Mouse (Mus musculus): ENCODE results near the gene Trim2.

The Trim2 gene

DNA sequence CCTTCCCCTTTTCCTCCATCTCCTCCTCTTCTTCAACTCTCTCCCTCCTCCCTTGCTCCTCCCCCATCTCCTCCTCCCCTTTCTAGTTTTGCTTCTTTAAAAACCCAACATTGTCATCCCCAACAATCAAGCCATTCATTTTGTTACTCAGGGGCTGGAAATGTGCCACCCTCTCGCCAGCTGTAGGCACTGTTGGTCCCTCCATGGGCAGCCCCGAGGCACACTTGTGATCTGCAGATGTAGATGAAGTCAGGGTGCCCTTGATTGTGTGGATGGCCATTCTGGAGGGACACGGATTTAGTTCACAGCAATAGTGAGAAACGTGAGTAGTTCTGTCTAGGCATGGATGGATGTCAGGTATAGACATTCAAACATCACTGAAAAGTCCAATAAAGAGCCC, 17.7 kb downstream of the Trim2 start:
- no peak for DNase-seq (ENCODE audit: extremely low spot score, low read depth, low spot score)

DNA sequence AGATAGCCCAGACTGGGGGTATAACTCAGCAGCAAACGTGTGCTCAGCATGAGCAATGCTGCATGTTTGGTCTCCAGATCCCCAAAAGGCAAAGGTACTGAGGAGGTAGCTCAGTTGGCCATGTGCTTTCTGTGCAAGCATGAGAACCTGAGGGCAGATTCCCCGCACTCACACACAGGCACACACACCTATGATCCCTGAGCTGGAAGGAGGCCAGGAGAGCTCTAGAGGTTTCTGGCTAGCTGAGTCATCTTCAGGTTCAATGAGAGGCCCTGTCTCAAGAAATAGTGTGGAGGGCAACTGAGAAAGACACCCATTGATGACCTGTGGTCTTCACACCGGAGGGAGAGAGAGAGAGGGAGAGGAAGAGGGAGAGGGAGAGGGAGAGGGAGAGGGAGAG, 19.4 kb downstream of the Trim2 start:
- no peak for DNase-seq (ENCODE audit: extremely low spot score, low read depth, low spot score)

DNA sequence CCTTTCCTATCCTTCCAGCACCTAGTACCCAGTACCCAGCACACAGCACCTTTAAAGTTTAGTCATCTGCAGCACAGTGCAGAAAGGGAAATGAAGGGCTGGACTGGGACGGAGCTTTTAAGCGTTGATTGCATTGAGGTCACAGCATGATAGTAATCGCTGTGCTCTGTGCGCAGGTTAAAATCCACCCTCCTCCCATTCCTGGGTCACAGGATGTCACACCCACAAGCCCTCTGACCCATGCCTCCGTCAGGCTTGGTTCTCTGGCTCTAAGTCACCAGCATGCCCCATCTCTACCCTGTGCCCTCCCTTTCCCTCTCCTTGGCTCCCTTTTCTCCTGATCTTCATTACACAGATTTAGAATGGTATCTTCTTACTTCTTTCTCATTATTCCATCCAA, 20.4 kb downstream of the Trim2 start:
- no peak for DNase-seq (ENCODE audit: extremely low spot score, low read depth, low spot score)

DNA sequence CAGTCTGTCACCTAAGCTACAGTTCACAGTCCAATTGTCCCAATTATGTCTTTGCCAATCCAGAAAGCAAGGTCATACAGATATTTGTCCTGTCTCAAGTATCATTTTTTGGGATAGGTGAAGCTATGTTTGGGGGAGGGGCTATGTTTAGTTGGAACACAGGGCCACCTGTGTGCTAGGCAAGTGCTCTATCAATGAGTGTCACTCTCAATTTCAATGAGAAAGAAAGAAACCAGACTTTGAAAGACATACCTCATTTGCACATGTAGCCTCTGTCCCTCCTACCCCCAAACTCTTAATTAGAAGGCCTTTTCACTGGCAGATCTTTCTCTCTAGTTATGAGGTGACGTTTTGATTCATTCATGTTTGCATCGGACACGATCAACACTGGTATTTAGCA, 21.9 kb downstream of the Trim2 start:
- no peak for DNase-seq (ENCODE audit: extremely low spot score, low read depth, low spot score)

DNA sequence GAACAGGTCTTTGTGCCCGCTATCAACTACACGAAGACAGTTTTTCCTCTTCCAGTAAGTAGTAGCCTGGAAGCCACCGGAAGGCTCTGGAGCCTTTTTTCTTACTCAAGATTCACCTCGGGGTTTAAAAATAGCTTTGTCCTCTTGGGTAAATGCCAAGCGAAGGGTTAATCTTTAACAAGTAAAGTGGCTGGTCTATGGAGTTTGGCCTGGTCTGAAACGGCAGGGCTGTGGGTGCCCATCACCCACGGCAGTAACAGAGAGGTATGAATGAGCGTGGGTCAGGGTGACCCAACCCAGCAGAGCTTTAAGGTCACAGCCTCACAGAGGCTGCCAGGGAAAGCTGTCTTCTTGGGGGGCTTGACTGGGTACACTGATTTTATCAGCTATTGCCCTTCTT, 23.2 kb downstream of the Trim2 start:
- no peak for DNase-seq (ENCODE audit: extremely low spot score, low read depth, low spot score)

DNA sequence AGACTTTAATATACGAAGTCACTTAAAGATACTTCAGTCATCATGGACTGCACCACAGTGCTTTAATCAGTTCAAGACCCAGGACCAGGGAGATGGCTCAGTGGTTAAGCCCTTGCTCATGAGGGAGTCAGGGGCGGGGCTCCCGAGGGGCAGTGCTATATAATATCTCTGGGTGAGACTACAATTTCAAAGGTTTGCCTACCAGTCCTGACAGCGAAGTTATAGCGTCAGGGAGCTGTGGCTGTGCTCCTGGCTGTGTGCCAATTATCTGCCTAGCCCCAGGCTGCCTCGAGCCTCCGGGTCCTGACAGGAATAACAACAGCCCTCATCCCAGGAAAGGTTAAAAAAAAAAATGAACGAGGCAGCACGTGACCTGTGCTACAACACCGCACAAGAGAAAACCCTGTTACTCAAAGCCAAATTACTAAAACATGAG, 24.7 kb downstream of the Trim2 start:
- DNase-seq (ENCODE audit: extremely low spot score, low read depth, low spot score): no peak

DNA sequence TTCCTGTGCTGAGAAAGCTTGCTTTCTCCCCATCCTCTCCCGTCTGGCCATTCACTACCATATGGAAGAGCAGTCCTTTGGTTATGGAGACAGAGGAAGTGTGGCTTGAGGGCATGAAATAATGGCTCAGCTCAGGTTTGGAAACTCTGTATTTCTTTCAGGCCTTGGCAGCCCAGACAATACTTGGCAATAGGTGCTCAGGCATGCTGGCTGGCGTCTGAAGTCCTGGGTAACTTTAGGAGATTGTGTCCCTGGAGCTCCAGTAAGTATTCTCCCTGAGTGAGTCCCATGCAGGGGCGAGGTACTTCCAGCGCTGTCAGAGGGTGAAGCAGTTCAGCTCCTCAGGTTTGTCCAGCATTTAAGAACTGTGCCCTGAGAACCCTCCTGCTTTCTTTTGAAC, 27.9 kb downstream of the Trim2 start:
- DNase-seq (ENCODE audit: extremely low spot score, low read depth, low spot score): no peak

DNA sequence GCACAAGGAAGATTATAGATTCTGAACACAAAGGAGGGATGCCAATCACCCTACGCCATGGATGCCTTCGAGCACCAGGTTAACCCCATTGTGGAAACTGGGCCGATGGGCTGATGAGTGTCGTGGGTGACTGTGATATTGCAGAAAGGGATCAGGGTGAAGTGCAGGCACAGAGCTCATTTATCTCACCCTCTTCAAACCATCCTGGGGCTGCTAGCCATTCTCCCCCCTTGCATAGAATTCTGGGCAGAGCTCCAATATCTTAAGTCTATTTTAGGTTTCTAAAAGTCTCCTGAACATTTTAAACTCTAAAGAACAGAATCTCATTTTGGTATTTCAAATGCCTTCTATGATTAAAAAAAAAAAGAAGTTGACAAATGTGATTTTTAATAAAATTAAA, 31.6 kb downstream of the Trim2 start:
- DNase-seq (ENCODE audit: extremely low spot score, low read depth, low spot score): no peak

DNA sequence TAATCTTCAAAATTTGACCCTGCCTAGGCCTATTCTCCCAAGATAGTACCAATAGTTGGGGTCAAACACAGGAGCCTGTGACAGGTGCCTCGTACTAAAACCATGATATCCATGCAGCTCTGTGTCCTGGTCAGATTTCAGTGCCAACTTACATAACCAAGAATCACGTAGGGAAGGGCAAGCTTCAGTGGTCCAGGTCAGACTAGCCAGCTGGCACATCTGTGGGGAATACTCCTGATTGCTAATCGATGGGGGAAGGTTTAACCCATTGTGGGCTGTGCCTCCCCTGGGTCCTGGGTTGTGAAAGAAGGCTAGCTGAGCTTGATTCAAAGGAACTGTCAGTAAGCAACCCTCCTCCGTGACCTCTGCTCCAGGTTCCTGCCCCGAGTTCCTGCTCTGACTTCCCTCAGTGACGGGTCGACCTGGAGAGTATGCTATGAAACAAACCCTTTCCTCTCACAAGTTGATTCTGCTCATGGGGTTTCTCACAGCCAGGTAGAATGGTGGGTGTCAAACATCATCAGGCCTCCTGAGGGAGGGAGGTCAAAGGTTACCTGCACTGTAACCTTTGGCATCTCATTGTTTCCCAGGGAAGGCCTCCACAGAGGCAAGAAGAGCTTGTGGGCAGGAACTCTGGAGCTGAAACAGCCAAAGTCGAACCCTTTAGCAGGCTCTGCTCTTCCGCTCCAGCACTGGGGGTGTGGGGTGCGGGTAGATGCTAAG, 34.2 kb downstream of the Trim2 start:
- DNase-seq (ENCODE audit: extremely low spot score, low read depth, low spot score): no peak

DNA sequence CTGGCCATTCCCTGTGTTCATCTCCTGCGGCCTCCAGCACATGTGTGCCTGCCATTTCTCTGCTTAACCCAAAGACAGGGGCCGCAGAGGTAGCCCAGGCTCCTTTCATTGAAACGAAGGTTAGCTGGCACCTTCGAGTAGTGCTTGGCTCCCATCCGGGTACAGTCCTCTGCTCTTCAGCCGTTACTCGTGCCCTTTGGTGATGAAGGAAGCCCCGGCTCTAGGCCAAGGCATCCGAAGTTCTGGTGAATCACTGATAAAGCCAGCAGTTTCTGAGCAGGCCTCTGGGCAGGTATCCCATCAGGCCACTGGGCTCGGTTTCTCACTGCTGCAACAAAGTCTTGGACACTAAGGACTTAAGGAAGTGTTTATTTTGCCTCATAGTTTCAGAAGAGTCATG, 34.9 kb downstream of the Trim2 start:
- no peak for DNase-seq (ENCODE audit: extremely low spot score, low read depth, low spot score)

DNA sequence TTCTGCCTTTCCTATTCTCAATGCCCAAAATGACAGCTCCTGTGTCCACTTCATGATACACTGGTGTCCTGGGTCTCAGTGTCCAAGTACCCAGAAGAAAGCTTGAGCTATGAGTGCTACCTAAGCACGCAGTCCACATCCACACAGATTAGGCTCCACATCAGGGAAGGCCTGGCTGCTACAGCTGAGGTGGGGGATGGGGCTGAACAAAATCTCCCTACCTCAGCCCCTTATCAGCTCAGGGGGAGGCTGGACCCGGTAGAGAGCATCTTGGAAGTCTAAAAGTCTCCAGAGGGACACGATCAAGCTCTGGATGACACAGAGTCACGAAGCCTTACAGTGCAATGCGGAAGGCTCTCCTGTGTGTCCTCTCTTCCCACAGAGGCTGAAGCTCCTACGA, 35.6 kb downstream of the Trim2 start:
- DNase-seq (ENCODE audit: extremely low spot score, low read depth, low spot score): no peak

DNA sequence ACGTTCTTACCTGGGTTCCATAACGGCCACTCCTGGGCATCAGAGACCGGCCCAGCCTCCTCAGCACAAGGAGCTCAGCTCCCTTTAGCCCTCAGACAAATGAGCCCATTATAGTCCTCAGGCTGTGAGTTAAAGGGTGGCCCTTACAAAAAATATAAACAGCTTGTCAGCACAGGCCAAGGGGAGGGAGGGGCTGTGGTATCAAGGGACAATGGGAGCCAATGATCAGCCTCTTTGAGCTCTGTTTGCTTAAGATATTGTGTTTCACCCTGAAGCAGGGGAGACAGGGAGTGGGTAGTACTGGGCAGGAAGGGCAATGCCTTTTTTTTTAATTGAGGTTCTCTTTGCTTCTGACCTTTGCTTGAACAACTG, 36.1 kb downstream of the Trim2 start:
- no peak for DNase-seq (ENCODE audit: extremely low spot score, low read depth, low spot score)

DNA sequence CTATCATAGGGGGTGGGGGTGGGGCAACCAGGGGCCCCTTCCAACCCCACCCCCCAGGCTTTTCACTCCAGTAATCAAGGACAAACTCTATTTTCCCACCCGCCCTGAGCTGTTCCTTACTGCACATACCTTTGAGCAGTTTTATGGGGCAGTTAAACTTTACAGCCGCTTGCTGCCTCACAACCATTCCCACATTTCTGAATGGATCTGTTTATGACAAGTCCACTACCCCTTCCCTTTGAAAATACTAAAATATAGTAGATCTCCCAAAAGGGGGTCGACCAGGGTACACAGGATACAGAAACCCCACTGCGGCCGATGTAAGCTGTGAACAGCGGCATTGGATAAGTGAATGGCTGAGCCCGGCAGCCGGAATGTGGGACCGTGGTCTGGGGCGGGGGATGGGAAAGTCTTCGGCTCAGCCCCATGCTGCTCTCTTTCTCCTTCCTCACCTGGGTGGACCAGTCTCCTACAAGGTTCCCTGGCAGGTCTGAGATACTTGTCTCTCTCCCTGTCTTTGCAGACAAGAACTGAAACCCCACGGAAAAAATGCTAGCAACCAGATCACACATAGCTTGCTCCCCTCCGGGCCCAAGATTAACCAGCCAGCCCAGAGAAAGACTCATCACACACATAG, 36.6 kb downstream of the Trim2 start:
- peak; percentile 62 for DNase-seq (ENCODE audit: extremely low spot score, low read depth, low spot score)

DNA sequence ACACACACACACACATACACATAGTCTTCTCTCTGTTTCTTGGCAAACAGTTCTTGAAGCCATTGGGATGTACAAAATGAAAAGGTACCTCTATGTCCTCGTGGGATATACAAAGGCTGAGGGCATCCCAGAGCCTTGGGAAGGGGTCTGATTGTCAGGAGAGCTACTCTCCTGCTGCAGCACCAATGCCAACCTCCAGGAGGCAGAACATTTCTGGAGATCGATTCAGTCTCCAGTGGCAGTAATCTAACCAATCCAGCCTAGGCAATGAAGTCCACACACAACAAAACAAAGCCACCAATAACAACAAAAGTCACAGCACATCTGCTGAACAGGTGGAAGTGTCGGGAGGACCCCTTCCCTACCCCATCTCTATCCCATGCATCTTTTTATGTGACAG, 38.2 kb downstream of the Trim2 start:
- DNase-seq (ENCODE audit: extremely low spot score, low read depth, low spot score): no peak

DNA sequence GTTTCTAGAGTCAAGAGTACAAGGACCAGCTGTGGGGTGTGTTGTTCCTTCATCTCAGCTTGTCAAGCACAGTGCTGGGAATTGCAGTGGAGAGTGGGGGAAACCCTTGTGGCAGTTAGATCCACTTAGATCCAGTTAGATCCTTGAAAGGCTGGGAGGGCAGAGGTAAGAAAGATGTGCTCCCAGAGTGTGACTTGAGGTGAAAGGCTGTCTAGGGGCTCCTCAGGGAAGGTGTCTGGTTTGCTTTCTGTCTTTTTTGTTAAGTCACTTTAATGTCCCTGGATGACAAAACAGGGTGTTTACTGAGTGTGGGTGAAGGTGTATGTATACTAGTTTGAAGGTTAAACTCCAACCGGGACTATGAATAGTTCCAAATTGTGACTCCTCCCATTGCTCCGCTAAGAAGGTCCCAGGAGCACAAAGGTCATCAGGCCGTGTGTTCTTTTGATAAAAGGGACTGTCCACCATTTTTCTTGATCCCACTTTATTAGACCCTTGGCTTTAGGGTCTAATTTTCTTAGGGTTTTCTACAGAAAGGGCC, 40.2 kb downstream of the Trim2 start:
- no peak for DNase-seq (ENCODE audit: extremely low spot score, low read depth, low spot score)

DNA sequence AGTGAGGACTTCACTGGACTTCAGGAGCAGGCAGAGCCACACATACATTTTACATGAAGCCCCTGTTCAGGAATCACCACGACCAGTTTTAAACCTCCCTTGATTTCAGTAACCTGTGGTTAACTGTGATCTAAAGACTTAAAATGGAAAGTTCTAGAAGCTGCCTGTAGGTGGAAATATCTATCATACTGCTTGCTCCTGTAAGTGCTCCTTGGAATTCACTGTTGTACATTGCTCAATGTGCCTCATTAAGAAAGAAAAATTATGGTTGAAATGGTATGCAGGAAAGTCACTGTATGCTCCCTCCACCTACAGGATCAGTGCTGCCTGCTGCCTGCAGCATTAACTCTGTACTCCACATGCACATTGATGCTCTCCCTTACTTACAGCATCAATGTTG, 41.6 kb downstream of the Trim2 start:
- no peak for DNase-seq (ENCODE audit: extremely low spot score, low read depth, low spot score)

DNA sequence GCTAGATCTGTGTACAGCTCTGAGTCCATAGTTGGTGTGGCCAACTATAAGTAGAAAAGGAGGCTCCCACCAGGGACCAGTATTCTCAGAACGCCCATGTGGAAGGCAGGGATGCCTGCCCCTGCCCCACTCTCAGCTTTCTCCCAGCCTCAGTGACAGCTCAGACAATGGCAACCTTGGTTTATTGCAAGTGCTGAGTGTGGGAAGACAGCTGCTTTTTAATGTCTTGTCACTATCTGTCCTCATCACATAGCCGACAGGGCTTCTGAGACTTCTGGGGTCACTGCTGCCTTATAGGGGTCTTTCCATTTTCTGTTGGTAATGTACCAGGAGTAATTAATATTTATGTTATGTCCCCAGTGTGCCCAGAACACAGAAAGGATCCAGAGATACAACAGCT, 42.3 kb downstream of the Trim2 start:
- DNase-seq (ENCODE audit: extremely low spot score, low read depth, low spot score): no peak

DNA sequence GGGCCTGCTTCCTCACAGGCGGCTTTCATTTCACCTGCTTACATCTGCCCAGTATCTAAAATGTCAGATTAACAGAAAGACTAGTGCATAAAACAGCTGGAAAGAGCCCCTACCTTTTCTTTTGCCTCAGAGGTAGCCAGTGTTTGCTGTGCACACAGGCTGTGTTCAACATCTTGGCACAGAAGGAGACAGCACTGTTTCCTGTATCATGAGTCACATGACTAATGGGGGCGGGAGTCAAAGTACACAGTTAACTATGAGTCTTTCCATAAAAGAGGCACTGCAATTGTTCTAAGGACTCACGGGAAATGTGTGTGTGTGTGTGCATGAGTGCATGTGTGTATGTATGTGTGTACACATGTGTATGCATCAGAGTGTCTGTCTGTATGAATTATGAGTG, 43.9 kb downstream of the Trim2 start:
- no peak for DNase-seq (ENCODE audit: extremely low spot score, low read depth, low spot score)

DNA sequence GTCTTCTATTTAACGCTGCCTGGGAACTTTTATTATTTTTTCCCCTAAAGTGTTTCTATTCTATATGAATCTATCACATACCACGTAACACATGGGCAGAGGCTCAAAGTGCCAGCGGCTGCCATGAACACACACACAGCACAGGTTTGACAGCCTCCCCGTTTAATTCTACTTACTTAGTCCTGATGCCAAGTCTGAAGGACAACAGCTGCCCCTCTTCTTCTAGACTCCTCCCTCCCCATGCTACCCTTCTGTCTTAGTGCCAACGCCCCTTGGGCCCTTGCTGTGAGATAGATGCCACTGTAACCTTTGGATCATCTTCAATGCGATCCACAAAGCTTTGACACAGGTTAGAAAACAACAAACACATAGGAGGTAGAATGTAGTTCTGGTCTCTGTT, 44.8 kb downstream of the Trim2 start:
- no peak for DNase-seq (ENCODE audit: extremely low spot score, low read depth, low spot score)

DNA sequence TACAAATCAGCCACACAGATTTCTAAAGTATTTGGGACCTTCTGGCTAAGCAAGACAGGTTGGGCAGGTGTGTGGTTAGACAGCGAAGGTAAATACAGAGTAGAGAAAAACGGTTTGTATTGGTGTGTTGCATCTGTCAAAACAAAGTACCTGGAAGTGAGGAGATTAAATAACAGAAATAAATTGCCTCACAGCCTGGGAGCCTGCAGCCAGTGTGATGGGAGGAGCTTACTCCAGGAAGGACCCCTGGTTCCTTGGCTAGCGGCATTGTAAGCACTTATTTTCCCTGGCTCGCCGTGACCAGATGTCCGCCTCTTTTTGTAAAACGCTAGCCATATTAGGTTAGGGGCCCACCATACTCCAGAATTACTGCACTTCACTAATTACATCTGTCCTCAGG, 45.8 kb downstream of the Trim2 start:
- DNase-seq (ENCODE audit: extremely low spot score, low read depth, low spot score): no peak

DNA sequence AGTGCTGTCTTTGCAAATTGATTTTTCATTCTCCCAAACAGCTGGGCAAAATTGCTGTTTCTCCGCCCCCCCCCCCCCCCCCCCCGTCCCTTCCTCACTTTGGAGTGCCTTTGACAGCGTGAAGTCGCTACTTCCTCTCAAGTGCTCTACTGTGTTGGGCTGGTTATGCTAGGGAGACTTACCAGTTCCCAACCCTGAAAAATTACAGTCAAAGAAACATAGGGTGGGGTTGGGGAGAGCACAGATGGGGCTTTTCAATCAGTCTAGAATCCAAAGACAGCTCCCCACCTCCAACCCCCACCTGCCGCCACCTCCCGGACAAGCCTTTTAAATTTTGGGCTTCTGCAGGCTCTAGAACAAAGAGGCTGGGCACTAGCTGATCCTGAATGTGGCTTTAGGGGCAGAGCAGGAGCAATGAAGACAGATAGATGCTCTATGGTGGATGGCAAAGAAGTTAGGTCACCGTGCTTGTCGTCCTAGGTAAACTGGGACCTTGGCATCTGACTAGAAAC, 46.6 kb downstream of the Trim2 start:
- DNase-seq (ENCODE audit: extremely low spot score, low read depth, low spot score): no peak

DNA sequence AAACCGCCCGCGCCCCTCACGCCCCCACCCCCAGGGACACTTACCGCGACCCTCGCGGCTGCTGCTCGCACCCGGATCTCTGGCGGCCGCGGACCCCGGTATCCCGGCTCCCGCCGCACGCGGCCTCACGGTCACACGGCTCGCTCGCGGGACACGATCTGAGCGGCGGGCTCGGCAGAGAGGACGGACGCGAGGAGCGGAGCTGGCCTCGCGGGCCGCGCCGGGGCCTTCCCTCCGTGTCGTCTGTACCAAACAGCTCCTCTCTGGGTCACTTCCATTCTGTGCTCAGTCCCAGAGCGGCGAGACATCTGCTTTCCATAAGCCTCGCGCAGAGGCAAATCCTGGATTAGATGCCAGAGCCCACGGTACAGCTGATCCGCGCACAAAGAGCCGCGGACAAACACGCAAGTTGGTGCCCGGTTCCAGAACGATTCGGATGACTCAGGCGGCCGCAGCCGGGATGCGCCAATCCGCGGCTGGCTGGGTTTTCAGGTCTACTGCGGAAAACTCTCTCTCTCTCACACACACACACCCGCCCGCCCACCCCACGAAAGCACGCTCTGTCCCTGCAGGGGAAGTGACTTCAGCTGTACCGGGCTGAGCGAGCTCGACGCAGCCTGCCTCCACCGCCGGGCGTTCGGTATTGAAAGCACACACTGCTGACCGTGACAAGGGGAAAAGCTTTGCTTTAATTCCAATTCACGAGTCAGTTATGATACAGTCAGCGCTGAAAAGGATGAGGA, 47.2 kb downstream of the Trim2 start:
- DNase-seq (ENCODE audit: extremely low spot score, low read depth, low spot score): no peak
